Mouse (Mus musculus) hindbrain, embryonic 12.5 days (tissue): ENCODE data around the gene Helz. TPM values are rescaled to one million over a fixed set of nuclear protein-coding genes. Genes with fewer than 3 reads are reported as not detected.
A peak's percentile ranks its signal among the peaks of the same experiment; 100 is the strongest.

Experiments used
- ATAC-seq: fragments of 200-750 bp; cut with Nextera tagmentation; 2 replicates; pipeline ENCODE4 v1.8.0; 2017; ENCODE audit warnings: moderate TSS enrichment; ENCODE audit not compliant: low FRiP score
- H3K27ac ChIP-seq: fragments of 300-500 bp; sonication (generic); 2 replicates; pipeline ENCODE4 v1.5.1; 2016; ENCODE audit warnings: mild to moderate bottlenecking
- H3K27me3 ChIP-seq: fragments of 300-500 bp; sonication (generic); 2 replicates; pipeline ENCODE4 v1.6.1; 2016; ENCODE audit warnings: mild to moderate bottlenecking
- H3K36me3 ChIP-seq: fragments of 300-500 bp; sonication (generic); 2 replicates; pipeline ENCODE4 v1.6.1; 2016; ENCODE audit warnings: mild to moderate bottlenecking
- H3K4me1 ChIP-seq: fragments of 300-500 bp; sonication (generic); 2 replicates; pipeline ENCODE4 v1.6.1; 2016
- H3K4me2 ChIP-seq: fragments of 300-500 bp; sonication (generic); replicated peaks from 2 replicates; pipeline ENCODE4 v1.6.1; 2016; ENCODE audit warnings: mild to moderate bottlenecking
- H3K4me3 ChIP-seq: fragments of 300-500 bp; sonication (generic); 2 replicates; pipeline ENCODE4 v1.5.1; 2016; ENCODE audit warnings: mild to moderate bottlenecking
- H3K9ac ChIP-seq: fragments of 300-500 bp; sonication (generic); 2 replicates; pipeline ENCODE4 v1.6.1; 2016; ENCODE audit warnings: mild to moderate bottlenecking, moderate library complexity
- H3K9me3 ChIP-seq: fragments of 300-500 bp; sonication (generic); replicated peaks from 2 replicates; pipeline ENCODE4 v1.6.1; 2016; ENCODE audit warnings: mild to moderate bottlenecking
- WGBS: fragments of 180-500 bp; shearing (Covaris S2); methylation state at CpG from one replicate; pipeline ENCODE4 v1.1.7; 2016; 5-methylcytosine and 5-hydroxymethylcytosine counted together
- polyA plus RNA-seq: library from polyadenylated mRNA; unstranded; fragments of >200 nt; fragmentation: Nextera tagmentation; extraction: Ambion mirVana; gene quantifications from 2 replicates; pipeline ENCODE4 v1.2.1, GENCODE M21; 2016

The Helz gene
- polyA plus RNA-seq, 1 experiment from 2014 or later: 21.4 TPM

- Histone ChIP-seq H3K4me2 (no peak overlapping the region), H3K36me3 (peaks cover 12% of the 10 kb centered on the region), H3K9ac (no peak overlapping the region), H3K27me3 (no peaks in the 10 kb centered on the region), H3K9me3 (no peaks in the 10 kb centered on the region), H3K4me3 (no peak overlapping the region), H3K4me1 (no peaks in the 10 kb centered on the region), H3K27ac (no peak overlapping the region)
- WGBS: 86% methylated on average over 8 of the region's 8 CpGs
- ATAC-seq: no peak
These were observed 143.8 kb downstream of the Helz start for GRCm38 (mm10) chr11:107691569-107691968.

GRCm38 (mm10) chr11:107693338-107693737, 145.6 kb downstream of the Helz start:
- WGBS: 86% methylated on average over 6 of the region's 6 CpGs
- no peak for ATAC-seq
- Histone ChIP-seq H3K36me3 (peaks cover 7% of the 10 kb centered on the region), H3K27ac (no peak overlapping the region), H3K27me3 (no peaks in the 10 kb centered on the region), H3K9me3 (no peaks in the 10 kb centered on the region), H3K4me2 (no peak overlapping the region), H3K9ac (no peak overlapping the region), H3K4me3 (no peak overlapping the region), H3K4me1 (no peaks in the 10 kb centered on the region)

- H3K27ac ChIP-seq: no peak overlapping the region
- H3K9me3 ChIP-seq: no peaks in the 10 kb centered on the region
- 91% methylated on average over 4 of the region's 4 CpGs for WGBS
- no peak overlapping the region for H3K9ac ChIP-seq
- H3K4me1 ChIP-seq: peaks cover 16% of the 10 kb centered on the region
- no peak for ATAC-seq
- no peak overlapping the region for H3K4me2 ChIP-seq
- H3K36me3 ChIP-seq: no peaks in the 10 kb centered on the region
- no peaks in the 10 kb centered on the region for H3K27me3 ChIP-seq
- no peak overlapping the region for H3K4me3 ChIP-seq
These were observed 152.2 kb downstream of the Helz start for GRCm38 (mm10) chr11:107699967-107700366.

GRCm38 (mm10) chr11:107703272-107704134, 155.8 kb downstream of the Helz start:
- 40% methylated on average over 27 of the region's 27 CpGs for WGBS
- peaks cover 30% of the 10 kb centered on the region for H3K4me1 ChIP-seq
- no peaks in the 10 kb centered on the region for H3K36me3 ChIP-seq
- H3K4me3 ChIP-seq: no peak overlapping the region
- peak overlapping the region; percentile 15; the same call in 1 of the 2 replicates for H3K4me2 ChIP-seq
- ATAC-seq: no peak
- H3K9ac ChIP-seq: no peak overlapping the region
- H3K27ac ChIP-seq: no peak overlapping the region
- H3K27me3 ChIP-seq: no peaks in the 10 kb centered on the region
- H3K9me3 ChIP-seq: no peaks in the 10 kb centered on the region

DNA sequence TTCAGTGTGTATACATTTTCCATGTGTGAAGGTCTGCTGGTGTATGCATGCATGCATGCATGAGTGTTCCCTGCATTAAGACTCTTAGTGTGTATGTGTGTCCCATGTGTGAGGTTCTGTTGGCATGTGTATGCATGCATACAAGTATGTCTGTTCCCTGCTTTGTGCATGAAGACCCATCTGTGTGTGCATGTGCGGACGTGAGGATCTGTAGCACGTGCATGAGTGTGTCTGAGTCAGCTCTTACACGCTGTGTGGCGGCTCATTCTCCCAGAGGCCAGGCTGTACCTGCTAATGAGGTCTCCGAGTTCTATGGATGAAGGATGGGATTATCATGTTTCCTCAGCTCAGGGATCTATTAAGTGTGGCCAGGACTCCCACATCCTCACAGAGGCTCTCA, 157.3 kb downstream of the Helz start:
- Histone ChIP-seq H3K9me3 (no peaks in the 10 kb centered on the region), H3K4me1 (peaks cover 32% of the 10 kb centered on the region), H3K36me3 (no peaks in the 10 kb centered on the region), H3K4me3 (no peak overlapping the region), H3K27ac (no peak overlapping the region), H3K4me2 (no peak overlapping the region), H3K9ac (no peak overlapping the region), H3K27me3 (no peaks in the 10 kb centered on the region)
- WGBS: 62% methylated on average over 6 of the region's 6 CpGs
- no peak for ATAC-seq

DNA sequence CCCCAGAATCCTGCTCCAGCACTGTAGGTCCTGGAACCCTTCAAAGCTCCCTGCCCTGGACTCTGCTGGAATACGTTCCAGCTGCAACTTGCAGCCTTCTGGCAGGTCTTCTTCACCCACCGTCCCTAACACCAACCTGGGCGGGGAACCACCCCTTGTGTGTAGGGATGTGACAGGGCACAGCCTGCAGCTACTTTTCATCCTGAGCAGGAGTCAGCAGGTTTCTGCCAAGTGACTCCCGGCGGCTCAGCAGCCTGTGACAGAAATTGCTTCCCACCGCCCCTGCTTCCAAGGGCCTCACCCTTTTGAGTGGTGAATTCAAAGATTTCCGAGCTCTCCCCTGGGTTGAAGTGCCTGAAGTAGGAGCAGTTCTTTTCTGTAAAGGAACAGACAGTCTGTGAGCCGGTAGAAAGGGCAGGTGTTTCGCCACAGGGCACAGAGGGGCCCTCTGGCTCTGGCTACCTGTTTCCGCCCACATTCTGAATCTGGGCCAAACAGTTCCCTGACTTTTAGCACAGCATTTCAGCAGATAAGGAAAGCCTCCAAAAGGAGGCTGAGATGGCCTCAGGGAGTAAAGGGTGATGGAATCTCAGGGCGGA, 157.8 kb downstream of the Helz start:
- H3K27ac ChIP-seq: no peak overlapping the region
- 64% methylated on average over 11 of the region's 11 CpGs for WGBS
- no peak for ATAC-seq
- H3K4me3 ChIP-seq: no peak overlapping the region
- no peaks in the 10 kb centered on the region for H3K36me3 ChIP-seq
- no peak overlapping the region for H3K9ac ChIP-seq
- H3K9me3 ChIP-seq: no peaks in the 10 kb centered on the region
- no peaks in the 10 kb centered on the region for H3K27me3 ChIP-seq
- H3K4me1 ChIP-seq: peaks cover 32% of the 10 kb centered on the region
- H3K4me2 ChIP-seq: no peak overlapping the region

- no peak overlapping the region for H3K4me3 ChIP-seq
- H3K9me3 ChIP-seq: no peaks in the 10 kb centered on the region
- no peaks in the 10 kb centered on the region for H3K36me3 ChIP-seq
- WGBS: 27% methylated on average over 20 of the region's 20 CpGs
- peak overlapping the region; percentile 70 for H3K27ac ChIP-seq
- H3K27me3 ChIP-seq: no peaks in the 10 kb centered on the region
- H3K4me1 ChIP-seq: peaks cover 31% of the 10 kb centered on the region
- peak overlapping the region; percentile 8; the same call in 1 of the 2 replicates for H3K4me2 ChIP-seq
- peak; percentile 68 for ATAC-seq
- H3K9ac ChIP-seq: no peak overlapping the region
These were observed 160.3 kb downstream of the Helz start for GRCm38 (mm10) chr11:107707897-107708610.

DNA sequence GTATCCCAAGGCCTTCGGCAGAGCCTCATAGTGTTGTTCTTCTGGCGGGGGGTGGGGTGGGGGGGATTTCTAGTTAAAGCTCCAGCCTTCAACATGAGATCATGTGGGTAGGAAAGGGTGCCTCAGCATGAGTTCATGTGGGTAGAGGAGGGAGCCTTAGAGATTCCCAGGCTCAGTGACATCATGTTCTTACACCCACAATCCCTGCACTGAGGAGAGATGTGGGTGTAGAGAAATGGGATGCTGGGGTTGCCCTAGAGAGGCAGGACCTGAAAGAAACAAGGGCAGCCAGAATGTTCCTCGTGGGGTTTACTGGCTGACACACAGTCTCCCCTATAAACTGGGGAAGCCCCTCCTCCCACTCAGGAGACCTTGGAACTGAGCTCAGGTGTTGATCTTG, 162.6 kb downstream of the Helz start:
- peaks cover 4% of the 10 kb centered on the region; the same call in 1 of the 2 replicates for H3K27me3 ChIP-seq
- ATAC-seq: no peak
- H3K4me3 ChIP-seq: no peak overlapping the region
- no peak overlapping the region for H3K4me2 ChIP-seq
- WGBS: 77% methylated on average over 3 of the region's 3 CpGs
- H3K9me3 ChIP-seq: no peaks in the 10 kb centered on the region
- no peaks in the 10 kb centered on the region for H3K36me3 ChIP-seq
- H3K9ac ChIP-seq: no peak overlapping the region
- H3K4me1 ChIP-seq: peaks cover 18% of the 10 kb centered on the region
- no peak overlapping the region for H3K27ac ChIP-seq

DNA sequence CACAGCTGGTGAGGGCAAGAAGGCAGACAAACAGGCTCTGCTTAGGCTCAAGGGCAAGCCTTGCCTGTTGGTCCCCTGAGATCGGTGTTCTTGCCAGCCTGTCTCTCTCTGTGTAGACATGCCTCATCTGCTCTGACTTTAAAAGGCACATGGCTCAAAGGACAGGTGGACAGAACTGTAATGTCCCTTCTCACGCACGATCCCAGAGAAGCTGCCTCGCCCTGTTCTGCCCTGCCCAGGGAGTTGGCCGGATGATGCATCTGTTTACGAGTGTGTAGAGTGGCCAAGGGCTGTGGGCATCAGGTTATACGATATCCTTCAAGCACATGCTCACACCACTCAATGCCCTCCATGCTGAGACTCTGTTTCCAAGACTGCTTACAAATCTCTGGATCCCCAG, 166.6 kb downstream of the Helz start:
- H3K4me1 ChIP-seq: peaks cover 4% of the 10 kb centered on the region; the same call in 1 of the 2 replicates
- H3K9me3 ChIP-seq: 0 out of 2 replicates have a peak, but pooled peaks cover 5% of the 10 kb centered on the region
- no peak overlapping the region for H3K4me2 ChIP-seq
- no peak overlapping the region for H3K9ac ChIP-seq
- ATAC-seq: no peak
- H3K27ac ChIP-seq: no peak overlapping the region
- 68% methylated on average over 7 of the region's 7 CpGs for WGBS
- H3K4me3 ChIP-seq: no peak overlapping the region
- H3K36me3 ChIP-seq: no peaks in the 10 kb centered on the region
- peaks cover 4% of the 10 kb centered on the region; the same call in 1 of the 2 replicates for H3K27me3 ChIP-seq

DNA sequence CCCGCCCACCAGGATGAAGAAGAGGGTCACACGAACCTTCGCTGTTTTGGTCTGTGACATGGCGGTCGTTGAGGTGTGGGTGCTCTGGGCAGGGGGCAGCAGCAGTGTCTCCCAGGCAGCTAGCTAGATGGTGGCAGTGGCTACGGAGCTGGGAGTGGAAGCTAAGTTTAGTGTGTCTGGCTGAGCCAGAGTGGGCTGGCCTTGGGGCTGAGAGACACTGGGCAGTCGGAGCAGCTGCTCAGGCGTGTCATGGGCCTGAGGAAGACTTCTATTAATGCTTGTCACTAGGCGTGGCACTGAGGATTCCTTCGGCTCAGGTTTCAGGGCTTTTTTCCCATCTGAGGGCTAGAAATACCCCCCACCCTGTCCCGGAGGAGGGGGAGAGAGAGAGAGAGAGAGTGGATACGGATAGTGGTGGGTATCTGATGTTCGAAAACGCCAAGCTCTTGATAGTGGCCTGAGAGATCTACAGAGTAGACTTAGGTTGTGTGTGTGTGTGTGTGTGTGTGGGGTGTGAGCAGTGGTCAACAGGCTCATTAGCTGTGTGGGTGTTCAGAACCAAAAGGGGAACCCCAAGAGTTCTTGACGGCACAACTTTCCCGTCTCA, 168.7 kb downstream of the Helz start, which contains the start of gene Cacng1:
Cacng1 (minus strand) TSS at position 191 of the 607 bp plus-strand sequence.
- Histone ChIP-seq H3K4me1 (peaks cover 4% of the 10 kb centered on the region; the same call in 1 of the 2 replicates), H3K27ac (no peak within 1 kb of the TSS), H3K27me3 (peaks cover 4% of the 10 kb centered on the region; the same call in 1 of the 2 replicates), H3K36me3 (no peaks in the 10 kb centered on the region), H3K9ac (no peak within 1 kb of the TSS), H3K9me3 (0 out of 2 replicates have a peak, but pooled peaks cover 5% of the 10 kb centered on the region), H3K4me3 (no peak within 1 kb of the TSS), H3K4me2 (no peak within 1 kb of the TSS)
- WGBS: 79% methylated on average over 16 of the region's 16 CpGs
- no peak for ATAC-seq

- H3K4me1 ChIP-seq: no peaks in the 10 kb centered on the region
- no peak overlapping the region for H3K4me3 ChIP-seq
- 88% methylated on average over 9 of the region's 9 CpGs for WGBS
- 0 out of 2 replicates have a peak, but pooled peaks cover 11% of the 10 kb centered on the region for H3K9me3 ChIP-seq
- no peak overlapping the region for H3K27ac ChIP-seq
- no peaks in the 10 kb centered on the region for H3K27me3 ChIP-seq
- ATAC-seq: no peak
- H3K4me2 ChIP-seq: no peak overlapping the region
- H3K9ac ChIP-seq: no peak overlapping the region
- H3K36me3 ChIP-seq: no peaks in the 10 kb centered on the region
These were observed 172.7 kb downstream of the Helz start for GRCm38 (mm10) chr11:107720264-107721021.
